Mouse (Mus musculus): ENCODE results near the gene Arhgap22. TPM values are rescaled to one million over a fixed set of nuclear protein-coding genes. Genes with fewer than 3 reads are reported as not detected.
A peak's percentile ranks its signal among the peaks of the same experiment; 100 is the strongest.

Arhgap22 gene
- polyA plus RNA-seq, 1 experiment from 2014 or later = 6.7 TPM

DNA sequence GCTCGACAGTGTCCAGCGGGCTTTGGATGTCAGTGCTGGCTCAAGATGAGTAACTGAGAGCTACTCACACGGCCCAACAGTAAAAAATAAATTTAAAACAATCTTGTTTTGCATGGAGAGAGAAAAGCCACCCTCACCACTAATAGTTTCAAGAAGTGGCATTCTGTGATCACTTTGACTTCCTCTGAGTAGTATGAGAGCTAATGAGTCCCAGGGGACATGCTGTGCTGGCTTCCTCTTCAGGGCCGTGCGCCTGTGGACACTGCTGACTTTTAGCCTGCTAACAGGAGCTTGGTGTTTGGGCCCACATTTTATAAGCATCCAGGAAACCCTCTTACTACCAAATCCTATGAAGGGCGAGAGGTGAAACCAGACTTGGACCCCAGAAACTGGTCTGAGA, 21.8 kb downstream of the Arhgap22 start:
- Histone ChIP-seq H3K4me2 (no peak overlapping the region), H3K4me3 (ENCODE audit: low read depth, low read length) (no peak overlapping the region), H3K27me3 (ENCODE audit: insufficient read depth, low read length) (no peaks in the 10 kb centered on the region), H3K36me3 (ENCODE audit: insufficient read depth) (no peaks in the 10 kb centered on the region), H3K9ac (no peak overlapping the region), H3K4me1 (ENCODE audit: insufficient read depth) (no peaks in the 10 kb centered on the region), H3K9me3 (ENCODE audit: low read depth, low read length) (no peaks in the 10 kb centered on the region), H3K27ac (ENCODE audit: low read depth) (no peak overlapping the region)
- ATAC-seq (ENCODE audit: insufficient read depth) (no peak), DNase-seq (no peak)
- WGBS = 77% methylated on average over 6 of the region's 6 CpGs
- no peak for TF ChIP-seq CTCF (IDR thresholded peaks at IDR 0.05; ENCODE audit: low read depth)

DNA sequence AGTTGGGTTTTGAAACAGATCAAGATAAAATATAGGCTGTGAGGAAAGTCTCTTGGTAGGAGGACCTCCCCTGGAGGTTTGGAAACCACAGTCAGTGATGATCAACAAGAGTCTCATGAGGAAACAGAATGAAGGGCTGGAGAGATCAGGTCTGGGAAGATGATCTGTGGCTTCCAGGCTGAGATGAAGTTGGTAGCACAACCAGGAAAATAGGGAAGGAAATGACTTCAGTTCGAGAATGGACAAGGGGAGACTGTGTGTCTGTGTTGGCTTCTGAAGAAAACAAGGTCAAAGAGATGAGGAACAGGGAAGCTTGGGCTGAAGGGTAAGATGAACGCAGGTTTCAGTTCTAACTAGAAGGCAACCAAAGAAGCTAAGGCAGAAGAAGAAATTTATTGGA, 26.6 kb downstream of the Arhgap22 start:
- Histone ChIP-seq H3K4me1 (ENCODE audit: insufficient read depth) (no peaks in the 10 kb centered on the region), H3K9ac (no peak overlapping the region), H3K4me2 (no peak overlapping the region), H3K9me3 (ENCODE audit: low read depth, low read length) (no peaks in the 10 kb centered on the region), H3K27me3 (ENCODE audit: insufficient read depth, low read length) (no peaks in the 10 kb centered on the region), H3K36me3 (ENCODE audit: insufficient read depth) (no peaks in the 10 kb centered on the region), H3K27ac (ENCODE audit: low read depth) (no peak overlapping the region), H3K4me3 (ENCODE audit: low read depth, low read length) (no peak overlapping the region)
- ATAC-seq (ENCODE audit: insufficient read depth) = no peak
- no peak for TF ChIP-seq CTCF (IDR thresholded peaks at IDR 0.05; ENCODE audit: low read depth)
- WGBS = 66% methylated on average over 2 of the region's 2 CpGs
- DNase-seq = no peak

DNA sequence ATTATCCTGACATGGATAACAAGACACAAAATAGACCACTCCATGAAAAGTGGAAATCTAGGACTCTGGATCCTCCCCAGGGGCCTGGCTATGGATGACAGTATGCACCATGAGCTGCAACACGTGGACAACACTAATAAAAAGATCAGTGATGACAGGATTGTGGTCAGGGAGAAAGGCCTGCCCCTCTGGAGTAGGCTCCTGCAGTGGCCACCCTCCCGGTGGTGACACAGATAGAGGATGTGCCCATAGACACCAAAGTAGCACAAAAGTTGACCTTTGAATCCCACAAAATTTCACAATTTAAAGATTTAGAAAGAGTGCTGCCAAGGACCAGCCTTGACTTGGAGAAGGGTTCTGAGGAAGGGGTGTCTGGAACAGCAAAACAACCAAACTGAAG, 29.4 kb downstream of the Arhgap22 start:
- no peak for TF ChIP-seq CTCF (IDR thresholded peaks at IDR 0.05; ENCODE audit: low read depth)
- Histone ChIP-seq H3K4me3 (ENCODE audit: low read depth, low read length) (no peak overlapping the region), H3K9ac (no peak overlapping the region), H3K27ac (ENCODE audit: low read depth) (no peak overlapping the region), H3K27me3 (ENCODE audit: insufficient read depth, low read length) (no peaks in the 10 kb centered on the region), H3K4me2 (no peak overlapping the region), H3K9me3 (ENCODE audit: low read depth, low read length) (no peaks in the 10 kb centered on the region), H3K36me3 (ENCODE audit: insufficient read depth) (no peaks in the 10 kb centered on the region), H3K4me1 (ENCODE audit: insufficient read depth) (no peaks in the 10 kb centered on the region)
- DNase-seq (no peak), ATAC-seq (ENCODE audit: insufficient read depth) (no peak)
- WGBS = 40% methylated on average over 2 of the region's 2 CpGs

DNA sequence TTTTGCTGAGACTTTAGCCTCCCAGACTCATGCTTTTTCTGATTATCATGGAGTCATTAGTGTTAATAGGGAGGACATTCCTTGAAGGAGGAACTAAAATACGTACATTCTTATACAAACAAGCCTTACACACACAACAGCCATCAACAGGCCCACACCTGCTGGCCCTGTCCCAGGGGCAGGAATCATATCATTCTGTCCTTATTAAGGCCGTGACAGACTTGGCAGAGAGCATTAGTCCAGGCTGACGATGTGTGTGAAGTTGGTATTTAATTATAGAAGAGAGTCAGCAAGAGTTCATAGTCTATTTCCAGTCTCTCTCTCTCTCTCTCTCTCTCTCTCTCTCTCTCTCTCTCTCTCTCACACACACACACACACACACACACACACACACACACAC, 30.7 kb downstream of the Arhgap22 start:
- Histone ChIP-seq H3K4me2 (no peak overlapping the region), H3K27me3 (ENCODE audit: insufficient read depth, low read length) (0 out of 2 replicates have a peak, but pooled peaks cover under 1% of the 10 kb centered on the region), H3K4me1 (ENCODE audit: insufficient read depth) (no peaks in the 10 kb centered on the region), H3K9me3 (ENCODE audit: low read depth, low read length) (no peaks in the 10 kb centered on the region), H3K36me3 (ENCODE audit: insufficient read depth) (no peaks in the 10 kb centered on the region), H3K4me3 (ENCODE audit: low read depth, low read length) (no peak overlapping the region), H3K9ac (no peak overlapping the region), H3K27ac (ENCODE audit: low read depth) (no peak overlapping the region)
- no peak for TF ChIP-seq CTCF (IDR thresholded peaks at IDR 0.05; ENCODE audit: low read depth)
- WGBS = 48% methylated on average over 3 of the region's 3 CpGs
- DNase-seq (no peak), ATAC-seq (ENCODE audit: insufficient read depth) (no peak)

DNA sequence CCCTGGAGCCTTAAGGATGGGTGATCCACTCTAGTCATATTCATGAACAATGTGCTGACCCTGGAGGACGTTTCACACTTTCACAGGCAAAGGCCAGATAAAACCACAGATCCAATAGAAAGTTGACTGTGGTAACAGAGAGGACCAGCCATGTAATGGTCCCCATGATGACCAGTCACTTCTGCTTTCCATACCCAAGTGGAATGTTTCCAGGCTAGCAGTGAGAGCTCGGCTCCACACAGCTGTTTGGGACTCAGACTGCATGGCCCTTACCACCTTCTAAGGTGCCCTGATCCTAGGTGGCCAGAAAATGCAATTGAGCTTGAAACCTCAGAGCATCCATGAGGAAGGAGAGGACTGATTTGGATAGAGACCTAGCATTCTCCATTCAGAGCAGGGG, 31.1 kb downstream of the Arhgap22 start:
- no peak overlapping the region for H3K9ac ChIP-seq
- ATAC-seq (ENCODE audit: insufficient read depth) (no peak), DNase-seq (no peak)
- no peaks in the 10 kb centered on the region for H3K4me1 ChIP-seq (ENCODE audit: insufficient read depth)
- no peaks in the 10 kb centered on the region for H3K9me3 ChIP-seq (ENCODE audit: low read depth, low read length)
- H3K4me2 ChIP-seq = no peak overlapping the region
- 54% methylated on average over 2 of the region's 2 CpGs for WGBS
- no peaks in the 10 kb centered on the region for H3K36me3 ChIP-seq (ENCODE audit: insufficient read depth)
- no peak overlapping the region for H3K4me3 ChIP-seq (ENCODE audit: low read depth, low read length)
- no peak for TF ChIP-seq CTCF (IDR thresholded peaks at IDR 0.05; ENCODE audit: low read depth)
- H3K27ac ChIP-seq (ENCODE audit: low read depth) = no peak overlapping the region
- peaks cover 5% of the 10 kb centered on the region; the same call in 1 of the 2 replicates for H3K27me3 ChIP-seq (ENCODE audit: insufficient read depth, low read length)

DNA sequence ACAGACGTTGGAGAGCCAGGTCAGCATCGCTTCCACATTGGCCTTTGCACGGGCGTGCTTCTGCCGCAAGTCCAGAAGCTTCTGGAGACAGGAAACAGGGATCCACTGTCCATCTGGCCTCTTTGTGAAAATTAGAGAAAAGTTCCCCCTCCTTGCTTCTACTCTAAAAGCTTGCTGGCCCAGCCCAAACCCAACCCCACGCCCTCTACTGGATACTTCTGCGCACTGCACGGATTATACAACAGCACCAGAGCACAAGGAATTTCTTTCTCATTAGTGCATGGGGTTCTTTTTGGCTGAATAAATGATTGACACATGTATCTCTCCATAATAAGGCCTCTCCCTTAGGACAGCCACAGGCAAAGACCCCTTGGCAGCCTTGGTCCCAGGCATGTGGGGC, 32.6 kb downstream of the Arhgap22 start:
- ATAC-seq (ENCODE audit: insufficient read depth) = no peak
- H3K4me1 ChIP-seq (ENCODE audit: insufficient read depth) = no peaks in the 10 kb centered on the region
- H3K9ac ChIP-seq = no peak overlapping the region
- no peak overlapping the region for H3K4me3 ChIP-seq (ENCODE audit: low read depth, low read length)
- 42% methylated on average over 8 of the region's 8 CpGs for WGBS
- no peak overlapping the region for H3K27ac ChIP-seq (ENCODE audit: low read depth)
- H3K27me3 ChIP-seq (ENCODE audit: insufficient read depth, low read length) = peaks cover 15% of the 10 kb centered on the region; the same call in 1 of the 2 replicates
- H3K4me2 ChIP-seq = no peak overlapping the region
- peak; percentile 37 for DNase-seq
- H3K36me3 ChIP-seq (ENCODE audit: insufficient read depth) = no peaks in the 10 kb centered on the region
- peak; percentile 35; the same call in 1 of the 2 replicates for TF ChIP-seq CTCF (IDR thresholded peaks at IDR 0.05; ENCODE audit: low read depth)
- no peaks in the 10 kb centered on the region for H3K9me3 ChIP-seq (ENCODE audit: low read depth, low read length)

DNA sequence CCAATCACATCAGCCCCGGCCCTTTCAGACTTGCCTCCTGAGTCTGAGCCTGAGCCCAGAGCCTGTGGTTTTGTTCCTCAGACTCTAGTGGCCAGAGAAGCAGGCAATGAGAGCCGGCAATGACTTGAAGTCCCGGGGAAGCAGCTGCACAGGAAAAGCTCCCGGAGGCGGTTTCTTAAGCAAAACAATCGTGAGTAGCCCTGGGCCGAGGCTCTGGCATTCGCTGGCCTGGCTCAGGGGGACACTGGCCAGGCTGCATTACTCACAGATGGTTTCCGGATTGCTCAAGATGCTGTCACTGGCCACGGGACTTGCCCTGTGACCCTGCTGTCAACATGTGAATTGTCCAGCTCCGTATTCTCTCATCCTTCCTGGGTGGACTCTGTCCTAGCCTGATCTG, 33.8 kb downstream of the Arhgap22 start:
- Histone ChIP-seq H3K9me3 (ENCODE audit: low read depth, low read length) (no peaks in the 10 kb centered on the region), H3K27me3 (ENCODE audit: insufficient read depth, low read length) (peaks cover 15% of the 10 kb centered on the region; the same call in 1 of the 2 replicates), H3K4me3 (ENCODE audit: low read depth, low read length) (no peak overlapping the region), H3K4me2 (no peak overlapping the region), H3K9ac (no peak overlapping the region), H3K4me1 (ENCODE audit: insufficient read depth) (no peaks in the 10 kb centered on the region), H3K27ac (ENCODE audit: low read depth) (no peak overlapping the region), H3K36me3 (ENCODE audit: insufficient read depth) (no peaks in the 10 kb centered on the region)
- ATAC-seq (ENCODE audit: insufficient read depth) (no peak), DNase-seq (peak; percentile 62)
- WGBS = 21% methylated on average over 11 of the region's 11 CpGs
- no peak for TF ChIP-seq CTCF (IDR thresholded peaks at IDR 0.05; ENCODE audit: low read depth)

DNA sequence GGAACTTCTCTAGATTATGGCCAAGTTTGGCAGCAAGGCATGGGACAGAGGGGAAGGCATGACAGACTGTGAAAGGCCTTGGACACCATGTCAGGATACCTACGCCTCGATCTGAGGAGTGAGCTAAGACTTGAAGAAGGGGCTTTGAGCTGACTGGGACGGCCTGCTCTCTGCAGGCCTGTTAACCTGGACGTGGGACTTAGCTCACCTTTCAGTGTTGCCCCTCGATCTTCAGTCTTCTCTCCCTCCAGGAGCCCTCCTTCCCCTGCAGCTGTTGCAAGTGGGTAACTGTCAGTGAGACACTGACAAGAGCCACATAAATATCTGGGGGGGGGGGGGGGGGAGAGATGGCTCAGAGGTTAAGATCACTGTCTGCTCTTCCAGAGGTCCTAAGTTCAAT, 34.9 kb downstream of the Arhgap22 start:
- Histone ChIP-seq H3K4me1 (ENCODE audit: insufficient read depth) (no peaks in the 10 kb centered on the region), H3K36me3 (ENCODE audit: insufficient read depth) (no peaks in the 10 kb centered on the region), H3K4me2 (no peak overlapping the region), H3K4me3 (ENCODE audit: low read depth, low read length) (no peak overlapping the region), H3K9me3 (ENCODE audit: low read depth, low read length) (no peaks in the 10 kb centered on the region), H3K27me3 (ENCODE audit: insufficient read depth, low read length) (peaks cover 15% of the 10 kb centered on the region; the same call in 1 of the 2 replicates), H3K27ac (ENCODE audit: low read depth) (no peak overlapping the region), H3K9ac (no peak overlapping the region)
- no peak for TF ChIP-seq CTCF (IDR thresholded peaks at IDR 0.05; ENCODE audit: low read depth)
- DNase-seq (no peak), ATAC-seq (ENCODE audit: insufficient read depth) (no peak)
- 71% methylated on average over 5 of the region's 5 CpGs for WGBS
